Mouse (Mus musculus): ENCODE results near the gene Madcam1. TPM values are rescaled to one million over a fixed set of nuclear protein-coding genes. Genes with fewer than 3 reads are reported as not detected.
A peak's percentile ranks its signal among the peaks of the same experiment; 100 is the strongest.

Madcam1 gene
- polyA plus RNA-seq, 1 experiment from 2014 or later: 16.9 TPM

DNA sequence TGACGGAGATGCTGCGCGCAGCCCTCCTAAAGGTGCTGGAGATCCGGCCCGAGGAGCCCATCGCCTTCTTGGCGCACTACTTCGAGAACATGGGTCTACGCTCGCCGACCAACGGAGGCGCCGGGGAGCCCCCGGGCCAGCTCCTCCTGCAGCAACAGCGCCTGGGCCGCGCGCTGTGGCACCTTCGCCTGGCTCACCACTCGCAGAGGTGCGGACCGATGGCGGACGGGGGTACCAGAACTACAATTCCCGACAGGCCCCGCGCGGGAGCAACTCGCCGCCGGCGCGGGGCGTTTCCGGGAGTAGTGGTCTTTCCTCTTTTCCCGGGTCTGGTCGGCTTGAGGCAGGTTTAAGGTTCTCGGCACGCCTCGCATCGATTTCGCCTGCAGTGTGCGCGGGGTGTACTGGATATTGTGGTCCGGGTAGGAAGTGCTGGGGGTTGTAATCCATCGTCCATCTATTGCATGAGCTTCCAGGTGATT is 5.3 kb downstream of the Madcam1 start:
- no peaks in the 10 kb centered on the region for H3K9me3 ChIP-seq (ENCODE audit: control insufficient read depth)
- H3K4me3 ChIP-seq (ENCODE audit: low read depth, low read length): peak overlapping the region; percentile 98
- ATAC-seq: peak; percentile 23
- H3K36me3 ChIP-seq (ENCODE audit: control insufficient read depth, insufficient read depth): no peaks in the 10 kb centered on the region
- TF ChIP-seq CTCF (IDR thresholded peaks at IDR 0.05; ENCODE audit: low read depth): no peak
- peak overlapping the region; percentile 77 for H3K4me2 ChIP-seq (replicated peaks; ENCODE audit: low read depth)
- peak overlapping the region; percentile 59 for H3K9ac ChIP-seq (ENCODE audit: low read depth, low read length)
- peak overlapping the region; percentile 87 for H3K27ac ChIP-seq (ENCODE audit: low read depth, low read length)
- 0% methylated on average over 47 of the region's 47 CpGs for WGBS
- H3K4me1 ChIP-seq (replicated peaks; ENCODE audit: control insufficient read depth, insufficient read depth, low read length): peaks cover 7% of the 10 kb centered on the region; the same call in 1 of the 2 replicates
- no peaks in the 10 kb centered on the region for H3K27me3 ChIP-seq (replicated peaks; ENCODE audit: control insufficient read depth, insufficient read depth, low read length)

DNA sequence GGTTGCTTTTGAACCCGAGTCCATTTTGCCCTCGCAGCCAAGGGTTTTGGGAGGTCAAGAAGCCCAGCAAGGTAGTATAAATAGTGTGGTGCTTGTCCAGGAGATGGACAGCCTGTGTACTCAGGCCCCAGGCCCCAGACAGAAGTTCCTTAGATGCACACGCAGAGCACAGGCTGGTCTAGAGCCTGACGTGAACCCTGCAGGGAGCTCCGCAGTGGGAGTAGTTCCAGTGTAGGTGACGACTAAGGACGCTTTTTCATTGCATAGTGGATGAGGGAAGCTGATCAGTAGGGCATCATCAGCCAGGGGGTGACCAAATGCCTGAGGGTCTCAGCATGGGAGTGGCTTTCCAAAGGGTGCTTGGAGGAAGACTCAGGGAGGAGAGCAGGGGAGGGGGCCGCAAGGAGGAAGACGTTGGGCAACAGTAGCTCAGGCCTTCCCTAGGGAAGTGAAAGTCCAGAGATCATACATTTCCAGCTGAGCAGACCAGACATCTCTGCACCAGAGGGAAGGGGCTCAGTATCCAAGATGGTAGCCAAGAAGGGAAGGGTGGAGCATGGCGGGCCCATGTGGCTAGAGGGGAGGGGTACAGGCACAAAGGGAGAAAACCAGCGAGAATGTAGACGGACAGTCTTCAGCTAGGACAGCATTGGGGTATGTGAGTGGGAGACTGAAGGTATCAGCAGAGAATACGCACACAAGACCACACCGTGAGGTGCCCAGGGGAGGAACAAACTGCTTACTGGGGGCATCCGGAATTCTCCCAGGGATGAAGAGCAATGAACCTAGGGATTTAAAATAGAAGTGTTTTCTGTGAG is 5.9 kb downstream of the Madcam1 start:
- peak; percentile 11 for ATAC-seq
- Histone ChIP-seq H3K36me3 (ENCODE audit: control insufficient read depth, insufficient read depth) (no peaks in the 10 kb centered on the region), H3K4me3 (ENCODE audit: low read depth, low read length) (peak overlapping the region; percentile 98), H3K9me3 (ENCODE audit: control insufficient read depth) (no peaks in the 10 kb centered on the region), H3K27ac (ENCODE audit: low read depth, low read length) (no peak overlapping the region), H3K9ac (ENCODE audit: low read depth, low read length) (peak overlapping the region; percentile 59), H3K27me3 (replicated peaks; ENCODE audit: control insufficient read depth, insufficient read depth, low read length) (no peaks in the 10 kb centered on the region), H3K4me2 (replicated peaks; ENCODE audit: low read depth) (peak overlapping the region; percentile 77), H3K4me1 (replicated peaks; ENCODE audit: control insufficient read depth, insufficient read depth, low read length) (peaks cover 7% of the 10 kb centered on the region; the same call in 1 of the 2 replicates)
- 29% methylated on average over 15 of the region's 15 CpGs for WGBS
- no peak for TF ChIP-seq CTCF (IDR thresholded peaks at IDR 0.05; ENCODE audit: low read depth)

DNA sequence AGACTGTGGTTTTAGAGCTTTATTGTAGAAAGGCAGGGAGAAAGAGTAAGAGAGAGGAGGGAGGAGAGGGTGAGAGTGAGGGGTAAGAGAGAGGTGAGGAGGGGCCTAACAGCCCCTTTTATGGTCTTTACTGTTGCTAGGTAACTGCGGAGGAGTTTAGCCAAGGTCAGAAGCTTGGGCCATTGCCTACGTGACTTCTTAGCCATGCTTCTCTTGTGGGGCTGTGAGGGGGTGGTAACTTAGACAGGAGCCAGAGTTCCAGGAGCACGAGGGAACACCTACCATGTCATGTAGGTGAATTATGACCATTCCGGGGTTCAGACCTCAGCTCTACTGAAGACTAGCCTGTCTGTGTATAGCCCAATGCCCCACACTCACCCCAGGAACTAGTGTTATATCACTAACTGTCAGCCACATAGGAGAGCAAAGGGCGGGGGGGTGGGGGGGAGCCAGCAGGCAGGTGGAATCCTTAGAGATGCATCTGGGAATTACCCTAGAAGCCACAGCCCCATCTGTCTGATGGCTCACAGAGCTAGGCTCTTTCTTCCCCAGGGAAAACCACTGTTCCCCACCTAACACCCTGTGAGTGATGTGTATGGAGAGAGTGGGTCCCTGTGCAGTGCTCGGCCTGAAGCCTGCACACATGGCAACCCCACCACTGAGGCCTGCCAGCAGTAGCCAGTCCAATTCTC is 7.2 kb downstream of the Madcam1 start:
- WGBS: 48% methylated on average over 6 of the region's 6 CpGs
- no peak overlapping the region for H3K27ac ChIP-seq (ENCODE audit: low read depth, low read length)
- H3K27me3 ChIP-seq (replicated peaks; ENCODE audit: control insufficient read depth, insufficient read depth, low read length): no peaks in the 10 kb centered on the region
- H3K36me3 ChIP-seq (ENCODE audit: control insufficient read depth, insufficient read depth): peaks cover 5% of the 10 kb centered on the region
- no peak overlapping the region for H3K4me2 ChIP-seq (replicated peaks; ENCODE audit: low read depth)
- no peaks in the 10 kb centered on the region for H3K9me3 ChIP-seq (ENCODE audit: control insufficient read depth)
- no peak for TF ChIP-seq CTCF (IDR thresholded peaks at IDR 0.05; ENCODE audit: low read depth)
- peaks cover 7% of the 10 kb centered on the region; the same call in 1 of the 2 replicates for H3K4me1 ChIP-seq (replicated peaks; ENCODE audit: control insufficient read depth, insufficient read depth, low read length)
- H3K9ac ChIP-seq (ENCODE audit: low read depth, low read length): no peak overlapping the region
- ATAC-seq: no peak
- H3K4me3 ChIP-seq (ENCODE audit: low read depth, low read length): no peak overlapping the region

DNA sequence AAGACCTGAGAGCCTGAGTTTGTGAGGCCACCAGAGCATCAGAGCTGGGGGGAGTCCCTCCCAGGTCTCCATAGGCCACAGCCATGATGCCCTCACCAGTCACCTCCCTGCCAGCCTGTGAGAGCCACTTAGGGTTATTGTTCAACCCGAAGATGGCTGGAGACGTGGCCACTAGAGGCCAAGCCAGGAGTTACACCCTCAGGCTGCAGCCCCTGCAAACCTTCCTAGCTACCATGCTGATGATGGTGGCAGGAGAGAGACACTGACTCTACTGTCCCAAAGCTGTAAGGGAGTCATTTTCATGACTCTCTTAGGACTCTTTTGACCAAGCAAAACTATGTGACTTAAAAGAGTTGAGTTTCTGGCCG is 7.7 kb downstream of the Madcam1 start:
- peak; percentile 28 for TF ChIP-seq CTCF (IDR thresholded peaks at IDR 0.05; ENCODE audit: low read depth)
- Histone ChIP-seq H3K4me3 (ENCODE audit: low read depth, low read length) (no peak overlapping the region), H3K9me3 (ENCODE audit: control insufficient read depth) (no peaks in the 10 kb centered on the region), H3K36me3 (ENCODE audit: control insufficient read depth, insufficient read depth) (peaks cover 5% of the 10 kb centered on the region), H3K4me2 (replicated peaks; ENCODE audit: low read depth) (no peak overlapping the region), H3K27me3 (replicated peaks; ENCODE audit: control insufficient read depth, insufficient read depth, low read length) (no peaks in the 10 kb centered on the region), H3K27ac (ENCODE audit: low read depth, low read length) (no peak overlapping the region), H3K9ac (ENCODE audit: low read depth, low read length) (no peak overlapping the region), H3K4me1 (replicated peaks; ENCODE audit: control insufficient read depth, insufficient read depth, low read length) (peaks cover 7% of the 10 kb centered on the region; the same call in 1 of the 2 replicates)
- ATAC-seq: no peak
- WGBS: 47% methylated on average over 3 of the region's 3 CpGs

DNA sequence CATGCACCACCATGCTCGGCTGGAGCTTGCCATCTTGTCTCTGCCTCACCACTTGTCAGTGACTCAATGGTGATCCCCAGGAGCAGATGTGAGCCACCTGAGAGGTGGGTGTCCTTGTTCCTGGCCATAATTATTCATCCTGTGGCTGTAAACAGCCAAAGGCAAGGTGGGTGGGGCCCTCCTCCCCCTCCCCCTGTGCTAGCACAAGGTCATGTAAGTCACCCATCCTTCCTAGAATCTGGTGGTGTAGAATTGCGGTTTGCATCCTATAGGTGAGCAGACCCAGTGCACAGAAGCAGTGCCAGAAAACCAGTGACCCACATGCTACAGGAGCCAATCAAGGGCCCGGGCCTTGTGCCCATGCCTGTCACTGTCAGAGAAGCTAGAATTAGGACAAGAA is 8.7 kb downstream of the Madcam1 start:
- Histone ChIP-seq H3K9me3 (ENCODE audit: control insufficient read depth) (no peaks in the 10 kb centered on the region), H3K27ac (ENCODE audit: low read depth, low read length) (no peak overlapping the region), H3K4me1 (replicated peaks; ENCODE audit: control insufficient read depth, insufficient read depth, low read length) (peaks cover 7% of the 10 kb centered on the region; the same call in 1 of the 2 replicates), H3K4me3 (ENCODE audit: low read depth, low read length) (no peak overlapping the region), H3K36me3 (ENCODE audit: control insufficient read depth, insufficient read depth) (peaks cover 5% of the 10 kb centered on the region), H3K9ac (ENCODE audit: low read depth, low read length) (no peak overlapping the region), H3K4me2 (replicated peaks; ENCODE audit: low read depth) (no peak overlapping the region), H3K27me3 (replicated peaks; ENCODE audit: control insufficient read depth, insufficient read depth, low read length) (no peaks in the 10 kb centered on the region)
- WGBS: 89% methylated on average over 3 of the region's 3 CpGs
- no peak for ATAC-seq
- TF ChIP-seq CTCF (IDR thresholded peaks at IDR 0.05; ENCODE audit: low read depth): no peak

DNA sequence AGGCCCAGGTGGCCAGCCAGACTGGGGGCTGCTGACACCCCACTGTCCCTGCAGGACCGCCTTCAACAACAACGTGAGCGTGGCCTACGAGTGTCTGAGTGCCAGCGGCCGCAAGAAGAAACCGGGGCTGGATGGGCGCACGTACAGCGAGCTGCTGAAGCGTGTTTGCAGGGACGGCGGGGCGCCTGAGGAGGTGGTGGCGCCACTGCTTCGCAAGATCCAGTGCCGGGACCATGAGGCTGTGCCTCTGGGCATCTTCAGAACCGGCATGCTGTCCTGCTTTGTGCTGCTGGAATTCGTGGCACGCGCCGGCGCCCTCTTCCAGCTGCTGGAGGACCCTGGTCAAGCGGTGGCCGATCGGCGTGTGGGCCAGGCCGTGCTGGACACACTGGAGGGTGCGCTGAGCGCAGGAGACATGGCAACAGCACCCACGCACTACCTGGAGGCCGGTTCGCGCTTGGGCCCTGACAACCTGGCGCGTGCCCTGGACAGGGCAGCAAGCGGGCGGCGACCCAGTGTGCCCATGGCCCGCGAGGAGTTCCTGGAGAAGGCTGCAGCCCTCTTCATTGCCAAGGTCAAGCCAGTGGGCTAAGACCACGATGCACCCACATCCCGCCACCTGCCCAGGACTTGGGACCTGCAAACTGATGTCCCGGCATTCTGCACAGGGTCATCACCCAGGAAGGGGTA is 11.1 kb downstream of the Madcam1 start:
- Histone ChIP-seq H3K4me3 (ENCODE audit: low read depth, low read length) (no peak overlapping the region), H3K9ac (ENCODE audit: low read depth, low read length) (no peak overlapping the region), H3K36me3 (ENCODE audit: control insufficient read depth, insufficient read depth) (peaks cover 5% of the 10 kb centered on the region), H3K4me1 (replicated peaks; ENCODE audit: control insufficient read depth, insufficient read depth, low read length) (0 out of 2 replicates have a peak, but pooled peaks cover under 1% of the 10 kb centered on the region), H3K27me3 (replicated peaks; ENCODE audit: control insufficient read depth, insufficient read depth, low read length) (no peaks in the 10 kb centered on the region), H3K4me2 (replicated peaks; ENCODE audit: low read depth) (no peak overlapping the region), H3K9me3 (ENCODE audit: control insufficient read depth) (no peaks in the 10 kb centered on the region), H3K27ac (ENCODE audit: low read depth, low read length) (no peak overlapping the region)
- ATAC-seq: no peak
- 69% methylated on average over 43 of the region's 44 CpGs for WGBS
- no peak for TF ChIP-seq CTCF (IDR thresholded peaks at IDR 0.05; ENCODE audit: low read depth)

Measured in intestine, postnatal 0 days (tissue).